10 mouse cellular contexts compared by ENCODE assay signal in the genomic region with DNA sequence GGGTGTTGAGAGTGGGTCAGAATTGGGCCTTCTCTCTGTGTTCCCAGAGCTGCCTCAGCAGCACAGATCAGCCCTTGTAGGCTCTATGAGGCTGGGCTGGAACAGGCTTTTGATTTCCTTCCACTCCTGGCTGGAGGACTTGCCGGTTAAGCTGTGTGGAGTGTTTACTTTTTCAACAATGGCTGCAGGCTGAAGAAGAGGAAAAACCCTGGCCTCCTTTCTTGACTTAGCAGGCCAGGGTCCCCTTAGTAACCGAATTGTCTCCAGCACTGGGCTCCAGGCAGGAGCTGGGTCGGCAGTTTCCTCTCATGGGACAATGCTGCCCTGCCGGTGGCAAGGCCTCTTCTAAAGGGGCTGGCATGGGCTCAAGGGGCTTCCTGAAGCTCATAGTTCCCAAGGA.
DNase-seq lines count a peak whose midpoint lies in the region; ATAC-seq and TF ChIP-seq lines count a peak whose summit lies in the region.
"Had no signal": no experiment of that assay in that cellular context is flagged by ENCODE, and none has a peak within 500 bp of the region (broad histone marks: within the 10 kb centered on the region; RNA-seq: fewer than 3 reads in every experiment).

No protein-coding gene starts in this region.

- no peak overlapping the region for H3K4me3 ChIP-seq in hindbrain, embryonic 14.5 days (replicated peaks; ENCODE audit: low read length)
- H3K4me3 ChIP-seq in hindbrain, embryonic 11.5 days (ENCODE audit: low read depth, low read length): no peak overlapping the region
- no peak overlapping the region for H3K4me3 ChIP-seq in forebrain, embryonic 13.5 days
- no peak overlapping the region for H3K4me3 ChIP-seq in hindbrain, postnatal 0 days (ENCODE audit: low read length)
- H3K4me3 ChIP-seq in midbrain, embryonic 10.5 days: no peak overlapping the region
- no peak overlapping the region for H3K4me3 ChIP-seq in gastrocnemius, adult 2 months

- no peak for DNase-seq in hindbrain, embryonic 14.5 days (ENCODE audit: low spot score)
- no peak for DNase-seq in hindbrain, embryonic 11.5 days (ENCODE audit: low spot score)
- DNase-seq in hindbrain, postnatal 0 days (ENCODE audit: low spot score): peak; percentile 68
- DNase-seq in midbrain, embryonic 10.5 days (ENCODE audit: low spot score): no peak
- DNase-seq in gastrocnemius, adult 2 months: no peak
- no peak for DNase-seq in adrenal gland, adult 8-10 months
- DNase-seq: gastrocnemius, postnatal 25 days had no signal

- TF ChIP-seq CTCF in hindbrain, postnatal 0 days (IDR thresholded peaks at IDR 0.05; ENCODE audit: low read depth): no peak
- no peak for TF ChIP-seq CTCF in gastrocnemius, adult 2 months (IDR thresholded peaks at IDR 0.05)

- H3K27me3 ChIP-seq in hindbrain, embryonic 14.5 days (ENCODE audit: control insufficient read depth, insufficient read depth, low read length): no peaks in the 10 kb centered on the region
- no peaks in the 10 kb centered on the region for H3K27me3 ChIP-seq in hindbrain, embryonic 11.5 days (ENCODE audit: control insufficient read depth, insufficient read depth, low read length)
- H3K27me3 ChIP-seq in forebrain, embryonic 13.5 days: no peaks in the 10 kb centered on the region
- H3K27me3 ChIP-seq in hindbrain, postnatal 0 days (ENCODE audit: insufficient read depth, low read length): no peaks in the 10 kb centered on the region
- H3K27me3 ChIP-seq in midbrain, embryonic 10.5 days (ENCODE audit: low read depth, poor library complexity, severe bottlenecking): peaks cover 12% of the 10 kb centered on the region; the same call in 1 of the 2 replicates

- no peak overlapping the region for H3K4me2 ChIP-seq in hindbrain, embryonic 14.5 days (replicated peaks)
- H3K4me2 ChIP-seq in hindbrain, embryonic 11.5 days (replicated peaks; ENCODE audit: low read depth, low read length): no peak overlapping the region
- H3K4me2 ChIP-seq in forebrain, embryonic 13.5 days: no peak overlapping the region
- H3K4me2 ChIP-seq in hindbrain, postnatal 0 days (ENCODE audit: low read depth, low read length): no peak overlapping the region
- H3K4me2 ChIP-seq: liver, embryonic 11.5 days had no signal

- H3K9me3 ChIP-seq in hindbrain, embryonic 14.5 days (ENCODE audit: control insufficient read depth, low read length): no peaks in the 10 kb centered on the region
- H3K9me3 ChIP-seq in hindbrain, embryonic 11.5 days (ENCODE audit: control insufficient read depth, low read length): no peaks in the 10 kb centered on the region
- H3K9me3 ChIP-seq in forebrain, embryonic 13.5 days (replicated peaks): no peaks in the 10 kb centered on the region
- no peaks in the 10 kb centered on the region for H3K9me3 ChIP-seq in hindbrain, postnatal 0 days (ENCODE audit: low read length)
- H3K9me3 ChIP-seq in midbrain, embryonic 10.5 days (replicated peaks): no peaks in the 10 kb centered on the region

- intact Hi-C loops in gastrocnemius, adult 2 months (cut with DNase I): no loop called here

- WGBS in hindbrain, embryonic 14.5 days: 26% methylated on average over 4 of the region's 4 CpGs
- 30% methylated on average over 4 of the region's 4 CpGs for WGBS in hindbrain, embryonic 11.5 days
- WGBS in forebrain, embryonic 13.5 days: 24% methylated on average over 4 of the region's 4 CpGs
- 20% methylated on average over 4 of the region's 4 CpGs for WGBS in hindbrain, postnatal 0 days
- WGBS in midbrain, embryonic 10.5 days: 17% methylated on average over 4 of the region's 4 CpGs

- H3K36me3 ChIP-seq in hindbrain, embryonic 14.5 days (replicated peaks; ENCODE audit: control insufficient read depth, insufficient read depth): no peaks in the 10 kb centered on the region
- H3K36me3 ChIP-seq in hindbrain, embryonic 11.5 days (ENCODE audit: control insufficient read depth, insufficient read depth, low read length): no peaks in the 10 kb centered on the region
- H3K36me3 ChIP-seq in forebrain, embryonic 13.5 days (ENCODE audit: poor library complexity, severe bottlenecking): 0 out of 2 replicates have a peak, but pooled peaks cover 7% of the 10 kb centered on the region
- H3K36me3 ChIP-seq in hindbrain, postnatal 0 days (ENCODE audit: insufficient read depth, low read length): no peaks in the 10 kb centered on the region
- H3K36me3 ChIP-seq in midbrain, embryonic 10.5 days: no peaks in the 10 kb centered on the region; the same call in 1 of the 2 replicates

- H3K4me1 ChIP-seq in hindbrain, embryonic 14.5 days (replicated peaks; ENCODE audit: control insufficient read depth, insufficient read depth, low read length): peaks cover 8% of the 10 kb centered on the region
- H3K4me1 ChIP-seq in hindbrain, embryonic 11.5 days (replicated peaks; ENCODE audit: control insufficient read depth, insufficient read depth, low read length): no peaks in the 10 kb centered on the region
- peaks cover 22% of the 10 kb centered on the region for H3K4me1 ChIP-seq in forebrain, embryonic 13.5 days
- H3K4me1 ChIP-seq in hindbrain, postnatal 0 days (ENCODE audit: insufficient read depth, low read length): no peaks in the 10 kb centered on the region
- peaks cover 11% of the 10 kb centered on the region for H3K4me1 ChIP-seq in midbrain, embryonic 10.5 days

- H3K9ac ChIP-seq in hindbrain, embryonic 14.5 days: no peak overlapping the region
- no peak overlapping the region for H3K9ac ChIP-seq in hindbrain, embryonic 11.5 days (ENCODE audit: low read depth, low read length)
- no peak overlapping the region for H3K9ac ChIP-seq in forebrain, embryonic 13.5 days
- H3K9ac ChIP-seq in hindbrain, postnatal 0 days (replicated peaks; ENCODE audit: low read length): no peak overlapping the region

- 0 out of 2 replicates have a peak overlapping the region, but pooled peaks have one; percentile 40 for H3K27ac ChIP-seq in hindbrain, embryonic 14.5 days
- no peak overlapping the region for H3K27ac ChIP-seq in hindbrain, embryonic 11.5 days (ENCODE audit: low read depth, low read length)
- H3K27ac ChIP-seq in forebrain, embryonic 13.5 days: no peak overlapping the region; the same call in 1 of the 2 replicates
- peak overlapping the region; percentile 51; the same call in 1 of the 2 replicates for H3K27ac ChIP-seq in hindbrain, postnatal 0 days
- peak overlapping the region; percentile 65; the same call in 1 of the 2 replicates for H3K27ac ChIP-seq in midbrain, embryonic 10.5 days (replicated peaks)
- no peak overlapping the region for H3K27ac ChIP-seq in gastrocnemius, adult 2 months

- no peak for ATAC-seq in hindbrain, embryonic 14.5 days (ENCODE audit: low FRiP score)
- no peak for ATAC-seq in hindbrain, embryonic 11.5 days (ENCODE audit: low FRiP score)
- 0 out of 2 replicates have a peak, but pooled peaks have one; percentile 21 for ATAC-seq in forebrain, embryonic 13.5 days
- ATAC-seq in hindbrain, postnatal 0 days: peak; percentile 77; the same call in 1 of the 2 replicates
- ATAC-seq in megakaryocyte progenitor cell, adult 5-6 weeks (replicated peaks; ENCODE audit: poor library complexity): no peak

Comparison
In these comparisons a context has a peak if more than half of its experiments do, and no peak if none do; other contexts are left out.
1. ATAC-seq: peak in forebrain, embryonic 13.5 days (single experiment) and hindbrain, postnatal 0 days (single experiment); none in hindbrain, embryonic 14.5 days (single experiment), hindbrain, embryonic 11.5 days (single experiment) and megakaryocyte progenitor cell, adult 5-6 weeks (single experiment).
2. H3K27ac ChIP-seq: peak in hindbrain, embryonic 14.5 days (single experiment), hindbrain, postnatal 0 days (single experiment) and midbrain, embryonic 10.5 days (single experiment); none in hindbrain, embryonic 11.5 days (single experiment), forebrain, embryonic 13.5 days (single experiment) and gastrocnemius, adult 2 months (single experiment).